Mouse (Mus musculus) C2C12 (cell line): ENCODE data around the gene Nckap5l.

Experiments used
- CEBPB ChIP-seq: IDR thresholded peaks from one replicate; pipeline ENCODE4 v1.6.1; 2011; ENCODE audit warnings: low read depth, mild to moderate bottlenecking, control low read depth, moderate library complexity
- CTCF ChIP-seq: IDR thresholded peaks from one replicate; pipeline ENCODE4 v1.5.1; 2011; ENCODE audit not compliant: control insufficient read depth, insufficient read depth, insufficient read length
- MAX ChIP-seq: IDR thresholded peaks from one replicate; pipeline ENCODE4 v1.6.1; 2011; ENCODE audit warnings: mild to moderate bottlenecking, control low read depth
- MYOD1 ChIP-seq: IDR thresholded peaks from one replicate; pipeline ENCODE4 v1.6.1; 2011; ENCODE audit warnings: low read depth; ENCODE audit not compliant: control insufficient read depth, insufficient read length
- MYOG ChIP-seq: IDR thresholded peaks from one replicate; pipeline ENCODE4 v1.6.1; 2011; ENCODE audit not compliant: control insufficient read depth, insufficient read length; ENCODE audit errors: extremely low read depth
- USF1 ChIP-seq: IDR thresholded peaks from one replicate; pipeline ENCODE4 v1.6.1; 2011; ENCODE audit warnings: low read depth, mild to moderate bottlenecking, control low read depth, moderate library complexity

DNA sequence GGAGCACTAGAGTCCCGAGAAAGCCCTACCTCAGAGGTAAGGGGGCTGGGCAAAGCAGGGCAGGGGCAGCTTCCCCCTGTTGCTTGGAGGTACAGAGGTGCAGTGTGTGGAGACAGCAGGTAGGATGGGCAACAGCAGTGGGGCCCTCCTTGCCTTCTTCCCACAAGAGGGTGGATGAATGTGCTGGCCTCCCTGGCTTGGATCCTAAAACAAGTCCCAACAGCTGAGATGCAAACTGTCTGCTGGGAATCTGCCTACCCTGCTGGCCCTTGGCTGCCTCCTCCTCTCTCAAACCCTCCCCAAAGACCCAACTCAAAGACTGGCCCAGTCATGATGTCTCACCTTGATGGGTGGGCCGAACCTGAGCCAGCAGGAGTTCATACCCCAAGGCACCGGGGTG is 2.1 kb downstream of the Nckap5l start:
- TF ChIP-seq USF1 (no peak), MYOG (no peak), CTCF (no peak), MAX (no peak), CEBPB (no peak), MYOD1 (no peak)
